Mouse (Mus musculus) lung, embryonic 16.5 days (tissue): ENCODE data around the gene Zmat3. TPM values are rescaled to one million over a fixed set of nuclear protein-coding genes. Genes with fewer than 3 reads are reported as not detected.

Source experiments
- ATAC-seq: fragments of 200-750 bp; cut with Nextera tagmentation; 2 replicates; pipeline ENCODE4 v1.8.0; 2017; ENCODE audit warnings: low read depth, mild to moderate bottlenecking, moderate library complexity
- H3K27ac ChIP-seq: fragments of 300-500 bp; sonication (generic); 2 replicates; pipeline ENCODE4 v1.5.1; 2014; ENCODE audit warnings: mild to moderate bottlenecking, control low read depth, low read length
- H3K27me3 ChIP-seq: fragments of 300-500 bp; sonication (generic); 2 replicates; pipeline ENCODE4 v1.6.1; 2014; ENCODE audit warnings: low read depth, low read length, mixed read lengths; ENCODE audit not compliant: control insufficient read depth, insufficient read depth
- H3K36me3 ChIP-seq: fragments of 300-500 bp; sonication (generic); 2 replicates; pipeline ENCODE4 v1.6.1; 2014; ENCODE audit warnings: low read length; ENCODE audit not compliant: control insufficient read depth, insufficient read depth
- H3K4me1 ChIP-seq: fragments of 300-500 bp; sonication (generic); replicated peaks from 2 replicates; pipeline ENCODE4 v1.6.1; 2014; ENCODE audit warnings: low read length, mixed read lengths; ENCODE audit not compliant: control insufficient read depth, insufficient read depth
- H3K4me2 ChIP-seq: fragments of 300-500 bp; sonication (generic); 2 replicates; pipeline ENCODE4 v1.6.1; 2014; ENCODE audit warnings: low read depth, low read length, control low read depth
- H3K4me3 ChIP-seq: fragments of 300-500 bp; sonication (generic); 2 replicates; pipeline ENCODE4 v1.5.1; 2014; ENCODE audit warnings: mild to moderate bottlenecking, low read length, control low read depth
- H3K9ac ChIP-seq: fragments of 300-500 bp; sonication (generic); 2 replicates; pipeline ENCODE4 v1.6.1; 2014; ENCODE audit warnings: low read length, control low read depth
- H3K9me3 ChIP-seq: fragments of 300-500 bp; sonication (generic); 2 replicates; pipeline ENCODE4 v1.6.1; 2016; ENCODE audit warnings: low read length; ENCODE audit not compliant: control insufficient read depth
- WGBS: fragments of 180-500 bp; shearing (Covaris S2); extraction: QIAGEN DNeasy Blood & Tissue Kit; methylation state at CpG from one replicate; pipeline ENCODE4 v1.1.7; 2014; 5-methylcytosine and 5-hydroxymethylcytosine counted together
- polyA plus RNA-seq: library from polyadenylated mRNA; unstranded; fragments of >200 nt; fragmentation: Nextera tagmentation; extraction: Ambion mirVana; gene quantifications from 2 replicates; pipeline ENCODE4 v1.2.1, GENCODE M21; 2015

Zmat3 gene
- 2.8 and 3.0 TPM in 2 replicates for polyA plus RNA-seq

GRCm38 (mm10) chr3:32365546-32366245 is at the start of gene Zmat3:
TSS of gene Zmat3 (minus strand) at chr3:32366014.
- Histone ChIP-seq H3K9me3 (no peaks in the 10 kb centered on the region), H3K4me3 (peak within 1 kb of the TSS; percentile 70), H3K27ac (peak within 1 kb of the TSS; percentile 26), H3K36me3 (no peaks in the 10 kb centered on the region), H3K9ac (peak within 1 kb of the TSS; percentile 76), H3K4me2 (peak within 1 kb of the TSS; percentile 81), H3K27me3 (no peaks in the 10 kb centered on the region; the same call in 1 of the 2 replicates), H3K4me1 (no peaks in the 10 kb centered on the region)
- 3% methylated on average over 26 of the region's 48 CpGs for WGBS
- ATAC-seq: peak; percentile 73

DNA sequence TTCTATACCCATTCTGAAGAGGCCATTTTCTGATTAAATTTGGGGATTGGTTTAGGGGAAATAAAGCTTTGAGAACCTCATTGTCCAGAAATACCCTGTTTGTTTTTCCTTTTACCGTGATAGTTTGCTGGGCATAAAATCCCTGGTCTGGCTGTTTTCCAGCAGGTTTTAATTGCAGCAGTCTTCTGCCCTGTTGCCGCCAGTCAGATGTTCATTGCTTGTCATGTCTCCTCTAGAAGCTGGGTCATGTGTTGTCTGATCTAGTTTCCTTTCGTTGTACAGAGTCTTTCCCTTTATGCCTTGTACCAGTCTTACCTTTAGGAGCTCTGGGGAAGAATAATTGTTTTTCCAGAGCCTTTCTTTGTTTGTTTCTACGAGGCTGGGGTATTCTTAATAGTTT is 48.6 kb upstream of the Zmat3 start:
- WGBS: 53% methylated on average over 4 of the region's 4 CpGs
- no peak overlapping the region for H3K4me2 ChIP-seq
- H3K27me3 ChIP-seq: no peaks in the 10 kb centered on the region
- no peak overlapping the region for H3K4me3 ChIP-seq
- no peak overlapping the region for H3K27ac ChIP-seq
- no peaks in the 10 kb centered on the region for H3K9me3 ChIP-seq
- H3K36me3 ChIP-seq: no peaks in the 10 kb centered on the region
- ATAC-seq: no peak
- no peak overlapping the region for H3K9ac ChIP-seq
- peaks cover 51% of the 10 kb centered on the region for H3K4me1 ChIP-seq

- no peak for ATAC-seq
- no peak overlapping the region for H3K4me3 ChIP-seq
- peaks cover 58% of the 10 kb centered on the region for H3K4me1 ChIP-seq
- H3K4me2 ChIP-seq: no peak overlapping the region
- H3K9ac ChIP-seq: peak overlapping the region; percentile 11; the same call in 1 of the 2 replicates
- H3K27me3 ChIP-seq: no peaks in the 10 kb centered on the region
- 46% methylated on average over 7 of the region's 7 CpGs for WGBS
- H3K27ac ChIP-seq: peak overlapping the region; percentile 63
- H3K36me3 ChIP-seq: no peaks in the 10 kb centered on the region
- H3K9me3 ChIP-seq: peaks cover 2% of the 10 kb centered on the region; the same call in 1 of the 2 replicates
Measured at GRCm38 (mm10) chr3:32412502-32413044, 46.8 kb upstream of the Zmat3 start.

DNA sequence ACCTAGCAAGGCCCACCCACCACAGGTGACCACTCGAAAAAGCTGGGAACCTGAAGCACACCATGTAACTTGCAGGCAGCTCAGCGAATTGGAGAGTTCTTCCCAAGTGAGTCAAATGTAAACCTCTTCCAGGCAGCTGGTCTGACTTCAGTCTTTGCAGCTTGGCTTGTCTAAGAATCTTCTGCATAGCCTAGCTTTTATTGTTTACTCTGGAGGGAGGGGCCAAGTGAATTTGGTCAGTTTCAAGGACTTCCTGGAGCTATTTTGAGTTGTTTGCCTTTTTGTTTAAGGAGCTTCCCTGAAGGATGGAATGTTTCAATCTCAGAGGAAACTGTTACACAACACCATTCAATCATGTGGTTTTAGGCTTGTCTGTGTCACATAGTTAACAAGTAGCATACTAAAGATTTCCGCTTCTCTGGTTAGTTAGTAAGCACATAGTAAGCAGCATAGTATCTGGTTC is 43.0 kb upstream of the Zmat3 start:
- Histone ChIP-seq H3K4me2 (peak overlapping the region; percentile 33), H3K9me3 (peaks cover 2% of the 10 kb centered on the region; the same call in 1 of the 2 replicates), H3K9ac (no peak overlapping the region), H3K36me3 (no peaks in the 10 kb centered on the region), H3K27me3 (no peaks in the 10 kb centered on the region), H3K4me3 (no peak overlapping the region), H3K27ac (peak overlapping the region; percentile 83), H3K4me1 (peaks cover 41% of the 10 kb centered on the region)
- WGBS: 57% methylated on average over 3 of the region's 3 CpGs
- ATAC-seq: peak; percentile 83

- WGBS: 82% methylated on average over 6 of the region's 6 CpGs
- Histone ChIP-seq H3K9ac (no peak overlapping the region), H3K27ac (no peak overlapping the region), H3K4me2 (no peak overlapping the region), H3K36me3 (no peaks in the 10 kb centered on the region), H3K4me3 (no peak overlapping the region), H3K4me1 (peaks cover 34% of the 10 kb centered on the region), H3K9me3 (peaks cover 2% of the 10 kb centered on the region; the same call in 1 of the 2 replicates), H3K27me3 (no peaks in the 10 kb centered on the region)
- no peak for ATAC-seq
Measured at GRCm38 (mm10) chr3:32406804-32407203, 41.0 kb upstream of the Zmat3 start.

DNA sequence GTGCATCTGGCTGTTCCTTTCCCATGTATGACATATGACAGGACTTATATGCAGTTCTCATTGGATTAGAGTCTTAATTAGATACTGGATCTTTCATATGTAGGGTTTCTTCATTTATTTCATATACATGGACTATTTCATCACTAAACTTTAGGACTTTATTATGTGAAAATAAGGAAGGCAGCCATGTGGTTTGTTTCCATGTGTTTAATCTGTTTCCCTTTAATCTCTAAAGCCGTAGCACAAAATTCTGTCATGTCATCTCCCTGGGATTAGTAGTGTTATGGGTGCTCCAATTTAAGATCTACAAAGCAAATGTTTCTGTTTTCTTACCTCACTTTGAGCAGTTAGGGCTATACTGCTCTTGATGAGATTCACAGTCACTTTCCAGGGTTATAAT is 39.9 kb upstream of the Zmat3 start:
- no peaks in the 10 kb centered on the region for H3K27me3 ChIP-seq

GRCm38 (mm10) chr3:32402990-32403885 is 37.4 kb upstream of the Zmat3 start:
- 0 out of 2 replicates have a peak overlapping the region, but pooled peaks have one; percentile 6 for H3K27ac ChIP-seq
- H3K4me1 ChIP-seq: peaks cover 45% of the 10 kb centered on the region
- no peaks in the 10 kb centered on the region for H3K36me3 ChIP-seq
- 66% methylated on average over 7 of the region's 7 CpGs for WGBS
- no peaks in the 10 kb centered on the region for H3K27me3 ChIP-seq
- no peak overlapping the region for H3K9ac ChIP-seq
- no peak for ATAC-seq
- no peaks in the 10 kb centered on the region for H3K9me3 ChIP-seq
- no peak overlapping the region for H3K4me3 ChIP-seq
- H3K4me2 ChIP-seq: no peak overlapping the region

More for the DNA sequence above, 39.9 kb upstream of the Zmat3 start:
- Histone ChIP-seq H3K9ac (no peak overlapping the region), H3K27ac (no peak overlapping the region), H3K36me3 (no peaks in the 10 kb centered on the region), H3K4me3 (no peak overlapping the region), H3K4me1 (peaks cover 40% of the 10 kb centered on the region), H3K9me3 (peaks cover 2% of the 10 kb centered on the region; the same call in 1 of the 2 replicates), H3K4me2 (no peak overlapping the region)
- WGBS: 75% methylated on average over 1 of the region's 1 CpGs
- ATAC-seq: no peak

DNA sequence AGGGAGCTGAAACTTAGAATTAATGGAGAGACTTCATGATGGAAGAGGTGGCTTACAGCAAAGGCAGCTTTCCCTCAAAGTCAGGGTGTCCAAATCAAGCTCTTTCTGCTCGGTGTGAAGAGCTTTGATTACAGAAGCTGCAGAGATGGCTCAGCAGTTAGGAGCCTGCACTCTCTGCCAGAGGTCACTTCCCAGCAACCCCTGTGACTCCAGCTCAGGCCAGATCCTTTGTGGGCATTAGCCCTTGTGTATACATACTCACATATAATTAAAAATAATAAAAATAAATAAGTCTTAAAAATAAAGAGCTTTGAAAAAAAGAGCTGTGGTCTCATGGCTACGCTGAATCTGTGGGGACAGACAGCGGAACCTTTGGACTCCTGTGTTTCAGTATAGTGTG is 35.8 kb upstream of the Zmat3 start:
- H3K4me2 ChIP-seq: no peak overlapping the region
- H3K4me1 ChIP-seq: peaks cover 38% of the 10 kb centered on the region
- no peak overlapping the region for H3K27ac ChIP-seq
- no peaks in the 10 kb centered on the region for H3K27me3 ChIP-seq
- H3K4me3 ChIP-seq: no peak overlapping the region
- no peak for ATAC-seq
- WGBS: 72% methylated on average over 3 of the region's 3 CpGs
- no peaks in the 10 kb centered on the region for H3K9me3 ChIP-seq
- H3K36me3 ChIP-seq: no peaks in the 10 kb centered on the region
- H3K9ac ChIP-seq: no peak overlapping the region

GRCm38 (mm10) chr3:32399931-32400330 is 34.1 kb upstream of the Zmat3 start:
- Histone ChIP-seq H3K36me3 (no peaks in the 10 kb centered on the region), H3K27me3 (no peaks in the 10 kb centered on the region), H3K9ac (peak overlapping the region; percentile 24; the same call in 1 of the 2 replicates), H3K9me3 (no peaks in the 10 kb centered on the region), H3K27ac (0 out of 2 replicates have a peak overlapping the region, but pooled peaks have one; percentile 16), H3K4me3 (no peak overlapping the region), H3K4me2 (no peak overlapping the region; the same call in 1 of the 2 replicates), H3K4me1 (peaks cover 38% of the 10 kb centered on the region)
- WGBS: 34% methylated on average over 2 of the region's 2 CpGs
- no peak for ATAC-seq
